Mouse (Mus musculus) cerebellum, postnatal 4 days (tissue): Measurements from ENCODE around the gene Sept4.

Source experiments
- DNase-seq, 2 experiments: peaks; one replicate each; pipeline ENCODE4 v3.0.0; 2022; ENCODE audit warnings: low spot score in 2 of 2, mixed read lengths in 1 of 2

The Sept4 gene

DNA sequence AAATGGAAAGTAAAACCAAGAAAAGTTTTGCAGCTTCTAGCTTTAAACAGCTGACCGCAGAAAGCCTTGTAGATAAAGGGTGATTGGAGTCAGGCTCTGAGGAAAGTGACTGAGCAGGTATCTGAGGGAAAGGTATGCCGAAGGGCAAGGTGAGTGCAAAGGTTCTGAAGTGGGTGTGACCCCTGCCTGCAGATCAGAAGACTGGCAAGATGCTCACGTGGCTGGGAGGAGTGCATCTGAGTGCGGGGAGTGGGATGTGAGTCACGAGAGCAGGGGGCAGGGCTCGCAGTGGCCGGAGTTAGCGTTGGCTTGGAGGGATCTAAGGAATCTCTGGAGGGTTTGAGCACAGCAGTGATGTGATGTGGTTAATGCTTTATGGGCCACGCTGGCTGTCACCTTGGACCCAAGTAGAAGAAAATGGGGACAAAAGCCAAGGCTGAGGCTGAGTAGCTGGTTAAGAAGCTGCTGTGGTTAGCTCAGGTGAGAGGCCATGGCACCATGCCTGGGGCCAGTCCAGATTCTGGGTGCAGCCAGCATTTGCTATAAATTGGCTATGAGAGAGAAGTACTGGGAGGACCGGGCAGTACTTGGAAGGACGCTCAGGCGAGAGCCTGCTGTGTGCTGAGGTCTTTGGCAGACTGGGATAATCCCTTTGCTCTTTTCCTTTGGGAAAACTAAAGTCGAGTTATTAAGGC lies 30.8 kb downstream of the Sept4 start:
- DNase-seq: no peak

- DNase-seq: no peak
Measured at GRCm38 (mm10) chr11:87600322-87600853, 31.7 kb downstream of the Sept4 start.

GRCm38 (mm10) chr11:87602234-87602633 lies 33.5 kb downstream of the Sept4 start:
- no peak for DNase-seq

- no peak for DNase-seq
Measured at GRCm38 (mm10) chr11:87603571-87603970, 34.9 kb downstream of the Sept4 start.

- DNase-seq: no peak
Measured at GRCm38 (mm10) chr11:87609264-87609663, 40.6 kb downstream of the Sept4 start.

DNA sequence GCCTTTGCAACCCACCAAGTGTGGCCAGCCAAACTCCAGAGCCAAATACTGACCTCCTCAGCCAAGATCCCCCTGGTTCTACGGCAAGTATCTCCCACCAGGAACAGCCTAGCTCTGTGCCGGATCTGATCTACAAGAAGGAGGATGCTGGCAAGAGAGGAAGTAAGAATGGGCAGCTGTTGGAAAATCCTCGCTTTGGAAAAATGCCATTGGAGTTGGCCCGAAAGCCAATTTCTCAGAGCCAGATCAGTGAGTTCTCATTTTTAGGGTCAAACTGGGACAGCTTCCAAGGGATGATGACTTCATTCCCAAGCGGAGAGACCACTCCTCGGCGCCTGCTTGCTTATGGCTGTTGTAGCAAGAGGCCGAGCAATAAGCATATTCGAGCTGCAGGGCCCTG lies 42.8 kb downstream of the Sept4 start:
- no peak for DNase-seq

DNA sequence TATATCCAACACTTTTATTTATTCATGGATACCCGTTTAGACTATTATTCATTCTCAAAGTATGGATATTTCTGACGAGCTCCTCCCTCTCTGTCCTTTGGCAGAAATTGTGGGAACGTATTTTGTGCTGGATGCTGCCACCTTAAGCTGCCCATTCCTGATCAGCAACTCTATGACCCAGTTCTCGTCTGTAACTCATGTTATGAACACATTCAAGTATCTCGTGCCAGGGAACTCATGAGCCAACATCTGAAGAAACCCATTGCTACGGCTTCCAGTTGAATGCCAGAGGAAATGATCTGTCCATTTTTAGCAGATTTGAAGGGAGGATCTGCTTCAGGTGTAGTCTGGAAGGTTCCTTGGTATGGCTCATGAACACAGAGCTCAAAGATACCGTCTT lies 45.3 kb downstream of the Sept4 start:
- no peak for DNase-seq

- DNase-seq: no peak
Measured at GRCm38 (mm10) chr11:87615551-87615950, 46.8 kb downstream of the Sept4 start.

DNA sequence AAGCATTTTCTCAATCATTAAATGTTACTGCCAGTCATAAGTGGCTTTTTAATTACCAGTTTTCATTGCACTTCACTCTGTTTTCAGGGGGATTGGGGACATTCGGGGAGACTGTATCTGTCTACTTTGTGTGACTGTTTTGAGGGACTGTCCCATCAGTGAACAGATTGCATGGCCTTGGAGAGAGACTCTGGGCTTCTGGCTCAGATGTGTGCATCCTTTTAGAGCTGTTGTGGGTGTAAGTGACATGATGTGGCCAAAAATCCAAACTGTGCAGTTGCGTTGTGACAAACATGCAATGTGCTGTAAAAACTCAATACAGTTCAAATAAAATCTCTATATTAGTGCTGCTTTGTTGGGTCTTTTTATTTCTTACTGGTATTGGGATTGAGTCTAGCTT lies 47.2 kb downstream of the Sept4 start:
- DNase-seq: no peak

GRCm38 (mm10) chr11:87616790-87617474 lies 48.2 kb downstream of the Sept4 start, which contains the start of gene Hsf5:
Gene Hsf5 (plus strand): TSS chr11:87617164.
- DNase-seq: no peak

- no peak for DNase-seq
Measured at GRCm38 (mm10) chr11:87617606-87618005, 48.9 kb downstream of the Sept4 start.

- DNase-seq: no peak
Measured at GRCm38 (mm10) chr11:87623160-87623559, 54.5 kb downstream of the Sept4 start.

- DNase-seq: peak in 1 of 2 experiments; percentile 36
Measured at GRCm38 (mm10) chr11:87629859-87630258, 61.2 kb downstream of the Sept4 start.

DNA sequence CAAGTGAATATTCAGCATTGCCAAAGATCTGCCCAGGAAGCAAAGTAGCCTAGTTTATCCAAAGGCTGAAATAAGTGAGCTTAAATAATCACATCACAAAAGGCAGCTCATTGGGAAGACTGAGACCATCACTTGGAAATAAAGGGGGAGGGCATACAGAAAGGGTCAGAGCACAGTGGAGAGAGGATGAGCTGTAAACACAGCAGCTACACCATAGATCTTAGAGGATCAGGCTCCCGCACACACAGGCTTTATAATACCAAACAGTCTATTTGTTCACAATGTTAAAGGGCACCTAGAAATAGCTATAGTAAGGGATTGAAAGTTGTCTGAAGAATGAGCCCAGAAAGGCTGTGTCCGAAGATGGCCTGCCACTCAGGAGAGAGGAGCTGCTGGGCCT lies 70.1 kb downstream of the Sept4 start:
- DNase-seq: no peak

- DNase-seq: peak in 1 of 2 experiments; percentile 29
Measured at GRCm38 (mm10) chr11:87639206-87639605, 70.5 kb downstream of the Sept4 start.
